Mouse (Mus musculus) limb, embryonic 12.5 days (tissue): Measurements from ENCODE around the gene Hist1h2ab. TPM values are rescaled to one million over a fixed set of nuclear protein-coding genes. Genes with fewer than 3 reads are reported as not detected.
"Not testable (repeated sequence)": the region's sequence is repeated elsewhere in the genome, so short reads cannot be mapped to it uniquely, and the experiment has no call there.

Source experiments
- ATAC-seq: fragments of 200-750 bp; cut with Nextera tagmentation; 2 replicates; pipeline ENCODE4 v1.8.0; 2017; ENCODE audit warnings: low read depth, moderate TSS enrichment; ENCODE audit not compliant: insufficient number of reproducible peaks, insufficient read depth, low FRiP score, low TSS enrichment
- H3K27ac ChIP-seq: fragments of 300-500 bp; sonication (generic); 2 replicates; pipeline ENCODE4 v1.5.1; 2016; ENCODE audit warnings: mild to moderate bottlenecking, moderate library complexity
- H3K27me3 ChIP-seq: fragments of 300-500 bp; sonication (generic); 2 replicates; pipeline ENCODE4 v1.6.1; 2016; ENCODE audit warnings: mild to moderate bottlenecking, moderate library complexity
- H3K36me3 ChIP-seq: fragments of 300-500 bp; sonication (generic); 2 replicates; pipeline ENCODE4 v1.6.1; 2016; ENCODE audit warnings: mild to moderate bottlenecking, moderate library complexity
- H3K4me1 ChIP-seq: fragments of 300-500 bp; sonication (generic); replicated peaks from 2 replicates; pipeline ENCODE4 v1.6.1; 2016
- H3K4me2 ChIP-seq: fragments of 300-500 bp; sonication (generic); 2 replicates; pipeline ENCODE4 v1.6.1; 2016; ENCODE audit warnings: mild to moderate bottlenecking, moderate library complexity
- H3K4me3 ChIP-seq: fragments of 300-500 bp; sonication (generic); replicated peaks from 2 replicates; pipeline ENCODE4 v1.5.1; 2016; ENCODE audit warnings: mild to moderate bottlenecking
- H3K9ac ChIP-seq: fragments of 300-500 bp; sonication (generic); replicated peaks from 2 replicates; pipeline ENCODE4 v1.6.1; 2016; ENCODE audit warnings: mild to moderate bottlenecking, moderate library complexity
- H3K9me3 ChIP-seq: fragments of 300-500 bp; sonication (generic); 2 replicates; pipeline ENCODE4 v1.6.1; 2016; ENCODE audit warnings: mild to moderate bottlenecking, moderate library complexity
- WGBS: fragments of 180-500 bp; shearing (Covaris S2); methylation state at CpG from one replicate; pipeline ENCODE4 v1.1.7; 2016; 5-methylcytosine and 5-hydroxymethylcytosine counted together
- polyA plus RNA-seq: library from polyadenylated mRNA; unstranded; fragments of >200 nt; fragmentation: Nextera tagmentation; extraction: Ambion mirVana; gene quantifications from 2 replicates; pipeline ENCODE4 v1.2.1, GENCODE M21; 2016

Hist1h2ab gene
- polyA plus RNA-seq, 1 experiment from 2014 or later, result 92.9 TPM

GRCm38 (mm10) chr13:23746201-23747080 is 4.5 kb upstream of the Hist1h2ab start, which contains the start of gene Hist1h2bb:
Gene Hist1h2bb, plus strand, starts transcription at chr13:23746734.
- not testable (repeated sequence) for H3K9me3 ChIP-seq, H3K27me3 ChIP-seq, H3K36me3 ChIP-seq
- Histone ChIP-seq H3K9ac (peak within 1 kb of the TSS; percentile 69), H3K4me2 (peak within 1 kb of the TSS; percentile 66), H3K4me1 (peaks cover 25% of the 10 kb centered on the region; the same call in 1 of the 2 replicates), H3K4me3 (peak within 1 kb of the TSS; percentile 43), H3K27ac (peak within 1 kb of the TSS; percentile 99)
- under 1% methylated on average over 50 of the region's 58 CpGs for WGBS
- peak; percentile 95 for ATAC-seq

- H3K4me2 ChIP-seq, result peak overlapping the region; percentile 66
- peak overlapping the region; percentile 99 for H3K27ac ChIP-seq
- peak overlapping the region; percentile 43 for H3K4me3 ChIP-seq
- H3K9ac ChIP-seq, result peak overlapping the region; percentile 66
- ATAC-seq, result no peak
- peaks cover 25% of the 10 kb centered on the region; the same call in 1 of the 2 replicates for H3K4me1 ChIP-seq
- no peaks in the 10 kb centered on the region for H3K27me3 ChIP-seq
- WGBS, result 3% methylated on average over 13 of the region's 13 CpGs
- H3K9me3 ChIP-seq, result no peaks in the 10 kb centered on the region
- no peaks in the 10 kb centered on the region for H3K36me3 ChIP-seq
These were observed 3.6 kb upstream of the Hist1h2ab start for GRCm38 (mm10) chr13:23747081-23747891.

- Histone ChIP-seq H3K4me3 (peak overlapping the region; percentile 13), H3K27me3 (no peaks in the 10 kb centered on the region), H3K9me3 (no peaks in the 10 kb centered on the region), H3K4me2 (peak overlapping the region; percentile 66), H3K9ac (peak overlapping the region; percentile 66; the same call in 1 of the 2 replicates), H3K4me1 (peaks cover 25% of the 10 kb centered on the region), H3K36me3 (no peaks in the 10 kb centered on the region), H3K27ac (peak overlapping the region; percentile 99)
- 12% methylated on average over 4 of the region's 4 CpGs for WGBS
- no peak for ATAC-seq
These were observed 3.0 kb upstream of the Hist1h2ab start for GRCm38 (mm10) chr13:23747892-23748288.

- no peak overlapping the region for H3K4me2 ChIP-seq
- WGBS, result 93% methylated on average over 5 of the region's 5 CpGs
- no peak for ATAC-seq
These were observed 1.3 kb upstream of the Hist1h2ab start for GRCm38 (mm10) chr13:23749563-23750121.

GRCm38 (mm10) chr13:23751478-23751956 is 591 bp downstream of the Hist1h2ab start:
- peak overlapping the region; percentile 43 for H3K4me3 ChIP-seq
- no peaks in the 10 kb centered on the region for H3K36me3 ChIP-seq
- H3K9me3 ChIP-seq, result no peaks in the 10 kb centered on the region
- under 1% methylated on average over 11 of the region's 11 CpGs for whole genome bisulfite sequencing
- peak overlapping the region; percentile 60 for H3K4me2 ChIP-seq
- H3K27ac ChIP-seq, result peak overlapping the region; percentile 97
- H3K27me3 ChIP-seq, result no peaks in the 10 kb centered on the region
- no peak for ATAC-seq
- H3K4me1 ChIP-seq, result peaks cover 20% of the 10 kb centered on the region
- H3K9ac ChIP-seq, result peak overlapping the region; percentile 64

More at GRCm38 (mm10) chr13:23749563-23750121, 1.3 kb upstream of the Hist1h2ab start:
- no peaks in the 10 kb centered on the region for H3K36me3 ChIP-seq
- no peak overlapping the region for H3K9ac ChIP-seq
- H3K4me3 ChIP-seq, result no peak overlapping the region
- H3K27ac ChIP-seq, result peak overlapping the region; percentile 90
- H3K4me1 ChIP-seq, result peaks cover 21% of the 10 kb centered on the region
- H3K27me3 ChIP-seq, result no peaks in the 10 kb centered on the region
- H3K9me3 ChIP-seq, result no peaks in the 10 kb centered on the region

GRCm38 (mm10) chr13:23752067-23752741 is 1.3 kb downstream of the Hist1h2ab start, which contains the start of gene Hist1h3b:
Gene Hist1h3b, plus strand, starts transcription at chr13:23752267.
- H3K27ac ChIP-seq, result peak within 1 kb of the TSS; percentile 97
- H3K36me3 ChIP-seq, H3K27me3 ChIP-seq, H3K9me3 ChIP-seq: not testable (repeated sequence)
- peak within 1 kb of the TSS; percentile 43 for H3K4me3 ChIP-seq
- peaks cover 19% of the 10 kb centered on the region for H3K4me1 ChIP-seq
- under 1% methylated on average over 19 of the region's 47 CpGs for WGBS
- ATAC-seq, result peak; percentile 93
- H3K4me2 ChIP-seq, result peak within 1 kb of the TSS; percentile 60
- peak within 1 kb of the TSS; percentile 66 for H3K9ac ChIP-seq

- H3K36me3 ChIP-seq, result no peaks in the 10 kb centered on the region
- peak overlapping the region; percentile 60 for H3K4me2 ChIP-seq
- peak overlapping the region; percentile 91 for H3K27ac ChIP-seq
- no peaks in the 10 kb centered on the region for H3K27me3 ChIP-seq
- 5% methylated on average over 6 of the region's 6 CpGs for WGBS
- H3K9ac ChIP-seq, result peak overlapping the region; percentile 66
- H3K9me3 ChIP-seq, result no peaks in the 10 kb centered on the region
- ATAC-seq, result no peak
- H3K4me1 ChIP-seq, result peaks cover 17% of the 10 kb centered on the region
- peak overlapping the region; percentile 34 for H3K4me3 ChIP-seq
These were observed 1.8 kb downstream of the Hist1h2ab start for GRCm38 (mm10) chr13:23752742-23753172.

GRCm38 (mm10) chr13:23753314-23754078 is 2.6 kb downstream of the Hist1h2ab start:
- no peaks in the 10 kb centered on the region for H3K27me3 ChIP-seq
- H3K4me2 ChIP-seq, result peak overlapping the region; percentile 60
- H3K9ac ChIP-seq, result no peak overlapping the region; the same call in 1 of the 2 replicates
- H3K36me3 ChIP-seq, result no peaks in the 10 kb centered on the region
- WGBS, result 66% methylated on average over 4 of the region's 4 CpGs
- H3K9me3 ChIP-seq, result no peaks in the 10 kb centered on the region
- H3K4me3 ChIP-seq, result peak overlapping the region; percentile 34; the same call in 1 of the 2 replicates
- H3K27ac ChIP-seq, result peak overlapping the region; percentile 91
- no peak for ATAC-seq
- H3K4me1 ChIP-seq, result peaks cover 10% of the 10 kb centered on the region

GRCm38 (mm10) chr13:23755000-23755399 is 4.1 kb downstream of the Hist1h2ab start:
- no peaks in the 10 kb centered on the region for H3K36me3 ChIP-seq
- ATAC-seq, result no peak
- peaks cover 12% of the 10 kb centered on the region for H3K4me1 ChIP-seq
- no peak overlapping the region for H3K4me3 ChIP-seq
- no peak overlapping the region for H3K9ac ChIP-seq
- no peaks in the 10 kb centered on the region for H3K9me3 ChIP-seq
- no peaks in the 10 kb centered on the region for H3K27me3 ChIP-seq
- no peak overlapping the region for H3K4me2 ChIP-seq
- H3K27ac ChIP-seq, result 0 out of 2 replicates have a peak overlapping the region, but pooled peaks have one; percentile 17

- Histone ChIP-seq H3K9me3 (no peaks in the 10 kb centered on the region), H3K4me3 (peak within 1 kb of the TSS; percentile 43), H3K4me2 (peak within 1 kb of the TSS; percentile 79), H3K36me3 (no peaks in the 10 kb centered on the region), H3K9ac (peak within 1 kb of the TSS; percentile 65), H3K27me3 (no peaks in the 10 kb centered on the region), H3K27ac (peak within 1 kb of the TSS; percentile 96), H3K4me1 (peaks cover 16% of the 10 kb centered on the region)
- ATAC-seq, result peak; percentile 72
- 1% methylated on average over 19 of the region's 22 CpGs for WGBS
These were observed 5.9 kb downstream of the Hist1h2ab start, which contains the start of gene Hist1h4b for GRCm38 (mm10) chr13:23756790-23757189. Gene Hist1h4b, plus strand, starts transcription at chr13:23757013.
